Mouse (Mus musculus) heart, postnatal 0 days (tissue): ENCODE results near the gene Xpo1.

Experiments
- CTCF ChIP-seq: IDR thresholded peaks from 2 replicates; pipeline ENCODE4 v1.5.1; 2016; ENCODE audit warnings: antibody characterized with exemption, control low read depth, low read depth
- EP300 ChIP-seq: IDR thresholded peaks from 2 replicates; pipeline ENCODE4 v1.6.1; 2016; ENCODE audit warnings: antibody characterized with exemption, low read depth

GRCm38 (mm10) chr11:23236015-23236414 lies 19.8 kb upstream of the Xpo1 start:
- TF ChIP-seq CTCF (no peak), EP300 (no peak)
